Mouse (Mus musculus): ENCODE measurements around the gene Tspan3. TPM values are rescaled to one million over a fixed set of nuclear protein-coding genes. Genes with fewer than 3 reads are reported as not detected.
A peak's percentile ranks its signal among the peaks of the same experiment; 100 is the strongest.

The Tspan3 gene
- total RNA-seq, 2 experiments from 2014 or later = 345 to 387 TPM

- peak; percentile 93 to 94 for DNase-seq (ENCODE audit: low spot score in 2 of 2)
- intact Hi-C loops (cut with DNase I) = no loop called here
Observed at GRCm38 (mm10) chr9:56160341-56161141, 4.7 kb downstream of the Tspan3 start.

- intact Hi-C loops (cut with DNase I) = no loop called here
- no peak for DNase-seq (ENCODE audit: low spot score in 2 of 2)
Observed at GRCm38 (mm10) chr9:56159456-56159855, 5.8 kb downstream of the Tspan3 start.

- intact Hi-C loops (cut with DNase I) = no loop called here
- DNase-seq (ENCODE audit: low spot score in 2 of 2) = no peak
Observed at GRCm38 (mm10) chr9:56158077-56158476, 7.2 kb downstream of the Tspan3 start.

GRCm38 (mm10) chr9:56154572-56154971 lies 10.7 kb downstream of the Tspan3 start:
- intact Hi-C loops (cut with DNase I) = no loop called here
- no peak for DNase-seq (ENCODE audit: low spot score in 2 of 2)

- intact Hi-C loops (cut with DNase I) = no loop called here
- no peak for DNase-seq (ENCODE audit: low spot score in 2 of 2)
Observed at GRCm38 (mm10) chr9:56152482-56153007, 12.7 kb downstream of the Tspan3 start.

GRCm38 (mm10) chr9:56151745-56152481 lies 13.4 kb downstream of the Tspan3 start:
- DNase-seq (ENCODE audit: low spot score in 2 of 2) = peak in 1 of 2 experiments; percentile 31
- intact Hi-C loops (cut with DNase I) = no loop called here

GRCm38 (mm10) chr9:56146326-56146923 lies 18.9 kb downstream of the Tspan3 start:
- intact Hi-C loops (cut with DNase I) = no loop called here
- DNase-seq (ENCODE audit: low spot score in 2 of 2) = no peak

- intact Hi-C loops (cut with DNase I) = no loop called here
- no peak for DNase-seq (ENCODE audit: low spot score in 2 of 2)
Observed at GRCm38 (mm10) chr9:56144366-56145003, 20.8 kb downstream of the Tspan3 start.

- intact Hi-C loops (cut with DNase I) = no loop called here
- no peak for DNase-seq (ENCODE audit: low spot score in 2 of 2)
Observed at GRCm38 (mm10) chr9:56141776-56142175, 23.5 kb downstream of the Tspan3 start.

- no peak for DNase-seq (ENCODE audit: low spot score in 2 of 2)
- intact Hi-C loops (cut with DNase I) = no loop called here
Observed at GRCm38 (mm10) chr9:56135590-56136197, 29.6 kb downstream of the Tspan3 start.

GRCm38 (mm10) chr9:56134614-56135013 lies 30.7 kb downstream of the Tspan3 start:
- intact Hi-C loops (cut with DNase I) = no loop called here

GRCm38 (mm10) chr9:56133970-56134369 lies 31.3 kb downstream of the Tspan3 start:
- no peak for DNase-seq (ENCODE audit: low spot score in 2 of 2)
- intact Hi-C loops (cut with DNase I) = no loop called here

More at GRCm38 (mm10) chr9:56134614-56135013, 30.7 kb downstream of the Tspan3 start:
- no peak for DNase-seq (ENCODE audit: low spot score in 2 of 2)

- intact Hi-C loops (cut with DNase I) = no loop called here
- no peak for DNase-seq (ENCODE audit: low spot score in 2 of 2)
Observed at GRCm38 (mm10) chr9:56131813-56132525, 33.3 kb downstream of the Tspan3 start.

GRCm38 (mm10) chr9:56130536-56130935 lies 34.7 kb downstream of the Tspan3 start:
- DNase-seq (ENCODE audit: low spot score in 2 of 2) = no peak
- intact Hi-C loops (cut with DNase I) = no loop called here

- intact Hi-C loops (cut with DNase I) = no loop called here
- no peak for DNase-seq (ENCODE audit: low spot score in 2 of 2)
Observed at GRCm38 (mm10) chr9:56129951-56130350, 35.3 kb downstream of the Tspan3 start.

- intact Hi-C loops (cut with DNase I) = no loop called here
- DNase-seq (ENCODE audit: low spot score in 2 of 2) = peak in 1 of 2 experiments; percentile 39
Observed at GRCm38 (mm10) chr9:56128331-56128730, 36.9 kb downstream of the Tspan3 start.

- intact Hi-C loops (cut with DNase I) = no loop called here
Observed at GRCm38 (mm10) chr9:56126453-56127173, 38.7 kb downstream of the Tspan3 start.

GRCm38 (mm10) chr9:56124561-56124960 lies 40.7 kb downstream of the Tspan3 start:
- intact Hi-C loops (cut with DNase I) = no loop called here
- no peak for DNase-seq (ENCODE audit: low spot score in 2 of 2)

More at GRCm38 (mm10) chr9:56126453-56127173, 38.7 kb downstream of the Tspan3 start:
- DNase-seq (ENCODE audit: low spot score in 2 of 2) = no peak

All from left cerebral cortex, postnatal 36 days (tissue).